Mouse (Mus musculus) liver, embryonic 14.5 days (tissue): ENCODE results near the gene Pheta1. TPM values are rescaled to one million over a fixed set of nuclear protein-coding genes. Genes with fewer than 3 reads are reported as not detected.

Source experiments
- ATAC-seq: fragments of 200-750 bp; cut with Nextera tagmentation; 2 replicates; pipeline ENCODE4 v1.8.0; 2017; ENCODE audit warnings: moderate number of reproducible peaks, mild to moderate bottlenecking, moderate library complexity; ENCODE audit not compliant: insufficient read depth
- DNase-seq, 3 experiments: peaks; one replicate each; pipeline ENCODE4 v3.0.0-alpha.2; 2012 to 2013; ENCODE audit warnings: low read depth in 3 of 3, low spot score in 3 of 3
- H3K27ac ChIP-seq: fragments of 300-500 bp; sonication (generic); 2 replicates; pipeline ENCODE4 v1.5.1; 2014; ENCODE audit warnings: moderate library complexity, mild to moderate bottlenecking, control low read depth, inconsistent platforms
- H3K27me3 ChIP-seq: fragments of 300-500 bp; sonication (generic); 2 replicates; pipeline ENCODE4 v1.6.1; 2014; ENCODE audit warnings: mild to moderate bottlenecking, low read length, moderate library complexity; ENCODE audit not compliant: control insufficient read depth, insufficient read depth
- H3K36me3 ChIP-seq: fragments of 300-500 bp; sonication (generic); replicated peaks from 2 replicates; pipeline ENCODE4 v1.6.1; 2014; ENCODE audit warnings: low read depth; ENCODE audit not compliant: control insufficient read depth, insufficient read depth
- H3K4me1 ChIP-seq, 2 experiments: fragments of 200-500 bp in 1 of 2; fragments of 300-500 bp in 1 of 2; sonication (generic) in 1 of 2; replicated peaks; 2 replicates each; pipeline ENCODE4 v1.6.1; 2012 to 2014; ENCODE audit warnings: antibody characterized with exemption in 1 of 2, inconsistent platforms in 1 of 2, low read length in 1 of 2; ENCODE audit not compliant: control insufficient read depth in 2 of 2, insufficient read depth in 2 of 2
- H3K4me2 ChIP-seq: fragments of 300-500 bp; sonication (generic); 2 replicates; pipeline ENCODE4 v1.6.1; 2014; ENCODE audit warnings: low read depth, mild to moderate bottlenecking, control low read depth, moderate library complexity
- H3K4me3 ChIP-seq, 2 experiments: fragments of 200-500 bp in 1 of 2; fragments of 300-500 bp in 1 of 2; sonication (generic) in 1 of 2; 2 replicates each; pipeline ENCODE4 v1.5.1; 2012 to 2014; ENCODE audit warnings: low read depth in 2 of 2, low read length in 2 of 2, mild to moderate bottlenecking in 2 of 2, control low read depth in 1 of 2, inconsistent platforms in 1 of 2, moderate library complexity in 1 of 2; ENCODE audit not compliant: insufficient read depth in 1 of 2
- H3K9ac ChIP-seq: fragments of 300-500 bp; sonication (generic); replicated peaks from 2 replicates; pipeline ENCODE4 v1.6.1; 2014; ENCODE audit warnings: mild to moderate bottlenecking, control low read depth, moderate library complexity
- H3K9me3 ChIP-seq: fragments of 300-500 bp; sonication (generic); 2 replicates; pipeline ENCODE4 v1.6.1; 2016; ENCODE audit warnings: low read length, mixed read lengths; ENCODE audit not compliant: control insufficient read depth
- CTCF ChIP-seq: IDR thresholded peaks from 2 replicates; pipeline ENCODE4 v1.5.1; 2016; ENCODE audit warnings: antibody characterized with exemption, low read depth, control low read depth
- EP300 ChIP-seq: IDR thresholded peaks from 2 replicates; pipeline ENCODE4 v1.6.1; 2016; ENCODE audit warnings: antibody characterized with exemption, low read depth
- WGBS: fragments of 180-500 bp; shearing (Covaris S2); extraction: QIAGEN DNeasy Blood & Tissue Kit; methylation state at CpG from one replicate; pipeline ENCODE4 v1.1.7; 2014; ENCODE audit not compliant: insufficient replicate concordance; 5-methylcytosine and 5-hydroxymethylcytosine counted together
- polyA plus RNA-seq, 2 experiments: library from polyadenylated mRNA; depleted of rRNA in 1 of 2; stranded (reverse) in 1 of 2; unstranded in 1 of 2; fragments of >200 nt; fragmentation: Nextera tagmentation in 1 of 2; extraction: Ambion mirVana in 1 of 2; gene quantifications; 2 replicates each; pipeline versions ENCODE4 v1.2.1 to v1.2.3; 2012 to 2014

Gene Pheta1
- polyA plus RNA-seq, 2 experiments: 2.4 to 2.6 TPM

DNA sequence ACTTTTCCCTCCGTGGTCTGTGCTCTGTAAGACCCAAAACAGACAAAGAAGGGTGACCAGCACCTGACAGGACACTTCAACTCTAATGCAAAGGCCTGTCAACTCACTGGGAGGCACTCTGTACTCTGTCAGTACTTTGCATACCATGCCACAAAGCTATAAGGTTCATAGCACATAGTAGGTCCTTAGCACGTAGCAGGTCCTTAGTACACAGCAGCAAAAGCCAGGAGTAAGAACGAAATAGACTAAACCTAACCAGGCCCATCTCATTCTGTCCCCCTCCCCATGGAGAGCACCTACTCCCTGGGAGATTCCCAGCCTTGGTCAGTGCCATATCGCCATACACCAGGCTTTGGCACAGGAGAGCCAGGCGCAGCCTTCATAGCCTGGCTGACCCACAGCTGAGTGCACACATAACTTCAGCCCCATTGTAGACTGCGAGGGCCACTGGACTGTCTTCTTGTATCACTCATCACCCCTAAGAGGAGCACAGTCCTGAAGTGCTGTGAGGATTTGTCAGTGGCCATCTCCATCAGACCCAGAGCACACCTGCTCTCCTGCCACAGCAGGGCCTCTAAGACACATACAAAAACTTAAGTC, 17.7 kb upstream of the Pheta1 start:
- Histone ChIP-seq H3K4me1 (peaks cover 10 to 21% of the 10 kb centered on the region in 2 experiments), H3K36me3 (peaks cover 12% of the 10 kb centered on the region), H3K27me3 (no peaks in the 10 kb centered on the region), H3K27ac (no peak overlapping the region), H3K4me3 (no peak overlapping the region), H3K9ac (no peak overlapping the region), H3K4me2 (no peak overlapping the region), H3K9me3 (no peaks in the 10 kb centered on the region)
- 83% methylated on average over 6 of the region's 6 CpGs for WGBS
- no peak for DNase-seq
- no peak for ATAC-seq
- no peak for TF ChIP-seq CTCF
- no peak for TF ChIP-seq EP300

DNA sequence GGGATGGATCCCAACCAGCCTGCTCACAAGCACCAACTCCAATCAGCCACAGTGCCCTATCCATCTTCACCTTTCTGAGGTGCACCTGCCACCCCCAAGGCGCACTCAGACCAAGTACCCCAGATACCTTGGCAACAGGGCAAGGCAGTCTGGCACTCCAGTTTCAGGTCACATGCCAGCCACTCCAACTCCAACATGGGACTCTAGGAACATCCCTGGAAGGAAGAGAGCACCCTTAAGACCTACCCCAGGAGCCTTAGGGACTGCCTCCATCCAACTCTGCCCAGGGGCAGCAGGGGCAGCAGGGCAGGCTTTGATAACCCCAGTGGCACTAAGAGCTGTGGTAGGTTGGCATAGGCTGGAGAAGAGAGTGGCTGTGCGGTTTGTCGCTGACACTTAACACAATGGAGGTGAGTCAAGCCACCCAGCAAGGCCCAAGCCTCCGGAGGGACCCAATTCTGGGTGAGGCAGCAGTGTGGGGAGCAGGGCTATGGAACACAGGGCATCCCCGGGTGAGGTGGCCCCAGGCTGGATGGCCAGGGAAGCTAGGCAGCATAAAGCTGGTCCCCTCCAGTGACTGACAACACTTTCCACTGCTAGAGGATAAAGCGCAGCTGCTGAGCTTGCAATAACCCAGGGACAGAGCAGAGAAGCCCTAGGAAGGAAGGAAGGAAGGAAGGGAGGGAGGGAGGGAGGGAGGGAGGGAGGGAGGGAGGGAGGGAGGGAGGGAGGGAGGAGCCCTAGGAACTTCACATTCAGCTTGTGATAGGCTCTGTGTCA, 16.2 kb upstream of the Pheta1 start:
- DNase-seq (no peak), ATAC-seq (no peak)

DNA sequence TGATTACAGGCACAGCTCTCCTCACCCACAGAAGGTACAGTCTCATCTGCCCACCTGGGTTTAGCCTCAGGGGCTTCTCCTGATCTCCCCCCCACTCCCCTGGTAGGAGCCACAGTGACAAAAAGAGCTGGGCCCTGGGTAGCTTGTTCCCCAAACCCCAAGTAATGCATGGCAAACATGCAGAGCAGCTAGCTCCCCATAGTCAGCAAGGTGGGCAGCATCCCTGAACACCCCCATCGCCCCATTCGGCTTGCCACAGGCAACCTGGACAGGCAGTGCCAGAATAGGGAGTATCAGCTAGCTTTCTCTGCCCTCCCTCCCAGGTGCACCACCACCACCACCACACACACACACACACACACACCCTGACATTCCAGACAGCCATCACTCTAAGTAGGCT, 15.6 kb upstream of the Pheta1 start:
- H3K9ac ChIP-seq: no peak overlapping the region
- peak overlapping the region; percentile 84 for H3K4me2 ChIP-seq
- no peaks in the 10 kb centered on the region; the same call in 1 of the 2 replicates for H3K27me3 ChIP-seq
- ATAC-seq (no peak), DNase-seq (no peak)
- H3K4me3 ChIP-seq: no peak overlapping the region
- peaks cover 4% of the 10 kb centered on the region for H3K36me3 ChIP-seq
- no peak for TF ChIP-seq EP300
- no peak for TF ChIP-seq CTCF
- no peaks in the 10 kb centered on the region for H3K9me3 ChIP-seq
- H3K4me1 ChIP-seq: peaks cover 23 to 26% of the 10 kb centered on the region in 2 experiments
- 69% methylated on average over 2 of the region's 2 CpGs for WGBS
- no peak overlapping the region for H3K27ac ChIP-seq

More for the DNA sequence above, 16.2 kb upstream of the Pheta1 start:
- H3K4me2 ChIP-seq: no peak overlapping the region
- 59% methylated on average over 5 of the region's 6 CpGs for WGBS
- no peaks in the 10 kb centered on the region for H3K27me3 ChIP-seq
- no peaks in the 10 kb centered on the region for H3K9me3 ChIP-seq
- TF ChIP-seq CTCF: no peak
- no peak for TF ChIP-seq EP300
- no peak overlapping the region for H3K9ac ChIP-seq
- H3K4me1 ChIP-seq: peaks cover 17 to 21% of the 10 kb centered on the region in 2 experiments
- peaks cover 7% of the 10 kb centered on the region for H3K36me3 ChIP-seq
- no peak overlapping the region for H3K4me3 ChIP-seq
- H3K27ac ChIP-seq: no peak overlapping the region

DNA sequence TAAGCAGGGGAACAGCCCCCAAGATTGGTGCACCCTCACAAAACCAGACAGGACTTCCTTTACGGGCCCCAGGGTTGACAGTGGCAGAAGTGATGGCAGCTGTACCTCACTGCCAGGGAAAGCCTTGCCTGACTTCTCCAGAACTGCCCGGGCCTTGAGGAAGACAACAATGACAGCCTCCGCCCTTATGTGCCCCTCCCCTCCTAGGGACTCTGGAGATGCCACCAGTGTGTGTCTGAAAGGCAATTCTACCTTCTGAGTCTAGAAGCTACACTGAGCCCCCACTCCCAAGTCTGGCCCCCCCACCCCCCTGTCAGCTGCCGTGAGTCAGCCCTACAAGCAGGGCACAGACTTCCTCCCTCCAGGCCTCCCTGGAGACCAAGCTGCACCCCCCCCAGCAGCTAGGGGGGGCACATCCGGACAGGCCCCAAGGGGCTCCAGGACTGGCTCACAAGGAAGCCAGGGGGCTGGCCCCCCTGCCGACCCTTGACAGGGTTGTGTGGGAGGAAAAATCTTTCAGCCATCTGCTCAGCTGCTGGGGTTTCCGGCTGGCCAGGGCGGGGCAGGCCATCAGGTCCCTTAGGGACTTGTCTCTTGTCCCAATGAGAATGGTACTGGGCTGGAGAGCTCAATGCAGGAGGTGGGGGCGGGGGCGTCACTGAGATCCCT, 15.1 kb upstream of the Pheta1 start:
- peaks cover 3% of the 10 kb centered on the region; the same call in 1 of the 2 replicates for H3K27me3 ChIP-seq
- no peaks in the 10 kb centered on the region; the same call in 1 of the 2 replicates for H3K36me3 ChIP-seq
- no peak for TF ChIP-seq EP300
- no peak for TF ChIP-seq CTCF
- DNase-seq: no peak
- H3K4me3 ChIP-seq: 0 out of 4 replicates have a peak overlapping the region, but pooled peaks of 1 of the 2 experiments have one; percentile 13
- H3K9ac ChIP-seq: no peak overlapping the region
- no peaks in the 10 kb centered on the region for H3K9me3 ChIP-seq
- peaks cover 28% of the 10 kb centered on the region in 2 experiments for H3K4me1 ChIP-seq
- H3K27ac ChIP-seq: no peak overlapping the region
- no peak for ATAC-seq
- WGBS: 19% methylated on average over 10 of the region's 10 CpGs
- peak overlapping the region; percentile 84 for H3K4me2 ChIP-seq

DNA sequence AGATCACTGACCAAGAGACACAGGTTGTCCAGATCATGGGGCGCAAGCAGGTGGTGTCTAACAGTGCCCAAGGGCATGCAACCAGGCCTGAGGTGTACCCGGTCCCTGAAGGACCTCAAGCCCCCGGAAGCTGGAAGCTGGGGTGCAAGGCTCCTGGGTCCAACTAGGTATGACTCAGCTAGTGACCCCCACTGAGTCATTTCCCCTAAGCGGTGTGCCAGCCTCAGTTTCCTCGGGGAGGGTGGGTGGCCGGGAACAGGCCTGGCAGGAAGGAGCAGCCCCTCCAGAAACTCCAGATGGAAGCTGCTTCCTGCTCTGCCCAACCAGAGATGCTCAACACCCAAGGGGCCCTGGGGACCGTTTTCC, 14.6 kb upstream of the Pheta1 start:
- H3K9me3 ChIP-seq: no peaks in the 10 kb centered on the region
- WGBS: 33% methylated on average over 7 of the region's 7 CpGs
- H3K36me3 ChIP-seq: no peaks in the 10 kb centered on the region
- TF ChIP-seq EP300: no peak
- no peak for TF ChIP-seq CTCF
- ATAC-seq (no peak), DNase-seq (no peak)
- peak overlapping the region; percentile 84 for H3K4me2 ChIP-seq
- peaks cover 3% of the 10 kb centered on the region; the same call in 1 of the 2 replicates for H3K27me3 ChIP-seq
- peaks cover 28 to 31% of the 10 kb centered on the region in 2 experiments for H3K4me1 ChIP-seq
- no peak overlapping the region for H3K27ac ChIP-seq
- peak overlapping the region in 1 of 2 experiments; percentile 13; a peak in 1 of 4 replicates for H3K4me3 ChIP-seq
- no peak overlapping the region for H3K9ac ChIP-seq
